Mouse (Mus musculus) MEL (cell line): ENCODE data around the gene Prr15l. TPM values are rescaled to one million over a fixed set of nuclear protein-coding genes. Genes with fewer than 3 reads are reported as not detected.

Source experiments
- DNase-seq: peaks from one replicate; pipeline ENCODE4 v3.0.0; 2011; ENCODE audit warnings: low read depth, low spot score
- H3K27ac ChIP-seq: 2 replicates; pipeline ENCODE4 v1.5.1; 2012; ENCODE audit warnings: low read depth, mild to moderate bottlenecking, control low read depth, low read length, moderate library complexity; ENCODE audit not compliant: control insufficient read depth
- H3K27me3 ChIP-seq, 2 experiments: fragments of 150-350 bp in 1 of 2; sonication (generic) in 1 of 2; 2 replicates each; pipeline ENCODE4 v1.6.1; 2012; ENCODE audit warnings: low read length in 2 of 2, mild to moderate bottlenecking in 2 of 2, improper control_type of control experiment in 1 of 2, moderate library complexity in 1 of 2; ENCODE audit not compliant: insufficient read depth in 2 of 2, control insufficient read depth in 1 of 2
- H3K36me3 ChIP-seq, 2 experiments: 2 replicates each; pipeline ENCODE4 v1.6.1; 2012 to 2014; ENCODE audit warnings: low read length in 2 of 2, improper control_type of control experiment in 1 of 2, inconsistent platforms in 1 of 2, mild to moderate bottlenecking in 1 of 2; ENCODE audit not compliant: insufficient read depth in 2 of 2, control insufficient read depth in 1 of 2
- H3K4me1 ChIP-seq, 2 experiments: fragments of 150-350 bp in 1 of 2; sonication (generic) in 1 of 2; 2 replicates each; pipeline ENCODE4 v1.6.1; 2012; ENCODE audit warnings: low read length in 2 of 2, improper control_type of control experiment in 1 of 2, mild to moderate bottlenecking in 1 of 2; ENCODE audit not compliant: insufficient read depth in 2 of 2, control insufficient read depth in 1 of 2
- H3K4me3 ChIP-seq, 2 experiments: fragments of 150-350 bp in 1 of 2; sonication (generic) in 1 of 2; 2 replicates each; pipeline ENCODE4 v1.5.1; 2012; ENCODE audit warnings: low read depth in 2 of 2, low read length in 2 of 2, mild to moderate bottlenecking in 2 of 2, moderate library complexity in 2 of 2, control low read depth in 1 of 2, improper control_type of control experiment in 1 of 2; ENCODE audit not compliant: control insufficient read depth in 1 of 2, insufficient read depth in 1 of 2
- H3K79me2 ChIP-seq: 2 replicates; pipeline ENCODE4 v1.6.1; 2012; ENCODE audit warnings: mild to moderate bottlenecking, low read length, moderate library complexity; ENCODE audit not compliant: control insufficient read depth, poor library complexity, insufficient read depth
- H3K9ac ChIP-seq: 2 replicates; pipeline ENCODE4 v1.6.1; 2012; ENCODE audit warnings: low read depth, mild to moderate bottlenecking, control low read depth, low read length, moderate library complexity; ENCODE audit not compliant: control insufficient read depth, poor library complexity, severe bottlenecking
- H3K9me3 ChIP-seq: fragments of 150-350 bp; sonication (generic); replicated peaks from 2 replicates; pipeline ENCODE4 v1.6.1; 2012; ENCODE audit warnings: mild to moderate bottlenecking, low read length, improper control_type of control experiment, moderate library complexity; ENCODE audit not compliant: insufficient read depth
- BHLHE40 ChIP-seq: IDR thresholded peaks from 2 replicates; pipeline ENCODE4 v1.6.1; 2012; ENCODE audit warnings: low read depth, mild to moderate bottlenecking, inconsistent platforms, low read length, improper control_type of control experiment, borderline replicate concordance
- CHD1 ChIP-seq: IDR thresholded peaks from 2 replicates; pipeline ENCODE4 v1.6.1; 2012; ENCODE audit warnings: low read depth, mild to moderate bottlenecking, inconsistent platforms, low read length, improper control_type of control experiment
- CTCF ChIP-seq, 3 experiments: IDR thresholded peaks in 2 of 3; conservative IDR thresholded peaks in 1 of 3; 2 replicates each; pipeline ENCODE4 v1.5.1; 2011 to 2012; ENCODE audit warnings: low read length in 3 of 3, low read depth in 2 of 3, mild to moderate bottlenecking in 2 of 3, improper control_type of control experiment in 1 of 3, inconsistent platforms in 1 of 3, mixed read lengths in 1 of 3, moderate library complexity in 1 of 3; ENCODE audit not compliant: control insufficient read depth in 1 of 3, insufficient read depth in 1 of 3, poor library complexity in 1 of 3, severe bottlenecking in 1 of 3
- E2F4 ChIP-seq: IDR thresholded peaks from 2 replicates; pipeline ENCODE4 v1.6.1; 2011; ENCODE audit warnings: low read depth, low read length, improper control_type of control experiment, borderline replicate concordance
- ELF1 ChIP-seq: IDR thresholded peaks from 2 replicates; pipeline ENCODE4 v1.6.1; 2014; ENCODE audit warnings: low read depth, mild to moderate bottlenecking, inconsistent platforms, low read length, improper control_type of control experiment, moderate library complexity
- EP300 ChIP-seq, 2 experiments: IDR thresholded peaks; 2 replicates each; pipeline ENCODE4 v1.6.1; 2011; ENCODE audit warnings: improper control_type of control experiment in 2 of 2, low read length in 2 of 2, low read depth in 1 of 2, mild to moderate bottlenecking in 1 of 2
- ETS1 ChIP-seq: IDR thresholded peaks from 2 replicates; pipeline ENCODE4 v1.6.1; 2012; ENCODE audit warnings: low read depth, mild to moderate bottlenecking, inconsistent platforms, low read length, improper control_type of control experiment, moderate library complexity
- GATA1 ChIP-seq: IDR thresholded peaks from 2 replicates; pipeline ENCODE4 v1.6.1; 2011; ENCODE audit warnings: low read depth, low read length, improper control_type of control experiment
- HCFC1 ChIP-seq: IDR thresholded peaks from 2 replicates; pipeline ENCODE4 v1.6.1; 2012; ENCODE audit warnings: low read depth, mild to moderate bottlenecking, inconsistent platforms, low read length, improper control_type of control experiment, moderate library complexity
- JUND ChIP-seq: IDR thresholded peaks from 2 replicates; pipeline ENCODE4 v1.6.1; 2011; ENCODE audit warnings: low read depth, mild to moderate bottlenecking, improper control_type of control experiment, low read length
- KAT2A ChIP-seq: conservative IDR thresholded peaks from 2 replicates; pipeline ENCODE4 v1.6.1; 2012; ENCODE audit warnings: low read depth, low read length, improper control_type of control experiment, inconsistent platforms
- MAFK ChIP-seq: IDR thresholded peaks from 2 replicates; pipeline ENCODE4 v1.6.1; 2011; ENCODE audit warnings: low read depth, mild to moderate bottlenecking, low read length, improper control_type of control experiment, borderline replicate concordance
- MAX ChIP-seq: IDR thresholded peaks from 2 replicates; pipeline ENCODE4 v1.6.1; 2011; ENCODE audit warnings: low read length, improper control_type of control experiment
- MAZ ChIP-seq: IDR thresholded peaks from 2 replicates; pipeline ENCODE4 v1.6.1; 2012; ENCODE audit warnings: low read depth, mild to moderate bottlenecking, inconsistent platforms, low read length, improper control_type of control experiment
- MEF2A ChIP-seq: IDR thresholded peaks from 2 replicates; pipeline ENCODE4 v1.6.1; 2014; ENCODE audit warnings: low read depth, mild to moderate bottlenecking, inconsistent platforms, low read length, improper control_type of control experiment; ENCODE audit not compliant: poor library complexity, insufficient replicate concordance, severe bottlenecking; ENCODE audit errors: extremely low read depth
- MXI1 ChIP-seq: IDR thresholded peaks from 2 replicates; pipeline ENCODE4 v1.6.1; 2011; ENCODE audit warnings: mild to moderate bottlenecking, low read depth, low read length, improper control_type of control experiment
- MYB ChIP-seq: IDR thresholded peaks from 2 replicates; pipeline ENCODE4 v1.6.1; 2011; ENCODE audit warnings: mild to moderate bottlenecking, low read depth, low read length, improper control_type of control experiment
- MYC ChIP-seq: IDR thresholded peaks from 2 replicates; pipeline ENCODE4 v1.6.1; 2011; ENCODE audit warnings: low read depth, mild to moderate bottlenecking, low read length, improper control_type of control experiment, moderate library complexity
- NRF1 ChIP-seq: IDR thresholded peaks from 2 replicates; pipeline ENCODE4 v1.6.1; 2014; ENCODE audit warnings: low read depth, mild to moderate bottlenecking, inconsistent platforms, low read length, improper control_type of control experiment, moderate library complexity; ENCODE audit not compliant: poor library complexity, insufficient read depth, severe bottlenecking
- POLR2AphosphoS5 ChIP-seq: IDR thresholded peaks from 2 replicates; pipeline ENCODE4 v1.6.1; 2012; ENCODE audit warnings: low read depth, borderline replicate concordance, mild to moderate bottlenecking, inconsistent platforms, low read length, moderate library complexity, mixed read lengths
- RAD21 ChIP-seq: IDR thresholded peaks from 2 replicates; pipeline ENCODE4 v1.6.1; 2011; ENCODE audit warnings: mild to moderate bottlenecking, low read depth, low read length, improper control_type of control experiment
- RCOR1 ChIP-seq: IDR thresholded peaks from 2 replicates; pipeline ENCODE4 v1.6.1; 2012; ENCODE audit warnings: low read depth, mild to moderate bottlenecking, inconsistent platforms, low read length, improper control_type of control experiment
- TAL1 ChIP-seq: IDR thresholded peaks from 2 replicates; pipeline ENCODE4 v1.6.1; 2012; ENCODE audit warnings: mild to moderate bottlenecking, inconsistent platforms, low read length, moderate library complexity, mixed read lengths
- UBTF ChIP-seq: IDR thresholded peaks from 2 replicates; pipeline ENCODE4 v1.6.1; 2012; ENCODE audit warnings: low read depth, mild to moderate bottlenecking, inconsistent platforms, low read length, improper control_type of control experiment, moderate library complexity, borderline replicate concordance; ENCODE audit not compliant: insufficient read depth
- USF1 ChIP-seq: IDR thresholded peaks from 2 replicates; pipeline ENCODE4 v1.6.1; 2014; ENCODE audit warnings: low read depth, mild to moderate bottlenecking, inconsistent platforms, low read length, improper control_type of control experiment, moderate library complexity
- USF2 ChIP-seq, 2 experiments: IDR thresholded peaks; 2 replicates each; pipeline ENCODE4 v1.6.1; 2011 to 2012; ENCODE audit warnings: improper control_type of control experiment in 2 of 2, low read length in 2 of 2, borderline replicate concordance in 1 of 2, inconsistent platforms in 1 of 2, low read depth in 1 of 2, mild to moderate bottlenecking in 1 of 2; ENCODE audit not compliant: insufficient read depth in 1 of 2
- ZC3H11A ChIP-seq: IDR thresholded peaks from 2 replicates; pipeline ENCODE4 v1.6.1; 2012; ENCODE audit warnings: low read depth, mild to moderate bottlenecking, inconsistent platforms, low read length, improper control_type of control experiment
- ZKSCAN1 ChIP-seq: IDR thresholded peaks from 2 replicates; pipeline ENCODE4 v1.6.1; 2012; ENCODE audit warnings: low read depth, mild to moderate bottlenecking, inconsistent platforms, low read length, improper control_type of control experiment, moderate library complexity
- ZMIZ1 ChIP-seq: IDR thresholded peaks from 2 replicates; pipeline ENCODE4 v1.6.1; 2012; ENCODE audit warnings: low read depth, mild to moderate bottlenecking, inconsistent platforms, low read length, improper control_type of control experiment, moderate library complexity
- ZNF384 ChIP-seq: IDR thresholded peaks from 2 replicates; pipeline ENCODE4 v1.6.1; 2012; ENCODE audit warnings: low read depth, mild to moderate bottlenecking, inconsistent platforms, low read length, improper control_type of control experiment
- polyA plus RNA-seq, 2 experiments: library from polyadenylated mRNA; stranded (reverse) in 1 of 2; unstranded in 1 of 2; fragments of >175 nt in 1 of 2; fragments of >200 nt in 1 of 2; gene quantifications; 2 replicates each; pipeline versions ENCODE4 v1.2.1 to v1.2.4; 2012; ENCODE audit warnings: low replicate concordance in 2 of 2, low read depth in 1 of 2; ENCODE audit not compliant: insufficient read length in 2 of 2, insufficient read depth in 1 of 2, missing spikeins in 1 of 2
- total RNA-seq: library from RNA; depleted of rRNA; stranded (reverse); fragments of 300-350 nt; gene quantifications from 2 replicates; pipeline ENCODE4 v1.2.3, GENCODE M21; 2012

Prr15l gene
- total and polyA plus RNA-seq, 3 experiments: 0.08 to 0.19 TPM; not detected in 1

- TF ChIP-seq ZNF384: no peak
- TF ChIP-seq E2F4: no peak
- peak; percentile 78; the same call in 1 of the 2 replicates for TF ChIP-seq CHD1
- TF ChIP-seq, all 39 proteins: peak for 15
These were observed 49.1 kb downstream of the Prr15l start (continued) for GRCm38 (mm10) chr11:96976911-96977591.

DNA sequence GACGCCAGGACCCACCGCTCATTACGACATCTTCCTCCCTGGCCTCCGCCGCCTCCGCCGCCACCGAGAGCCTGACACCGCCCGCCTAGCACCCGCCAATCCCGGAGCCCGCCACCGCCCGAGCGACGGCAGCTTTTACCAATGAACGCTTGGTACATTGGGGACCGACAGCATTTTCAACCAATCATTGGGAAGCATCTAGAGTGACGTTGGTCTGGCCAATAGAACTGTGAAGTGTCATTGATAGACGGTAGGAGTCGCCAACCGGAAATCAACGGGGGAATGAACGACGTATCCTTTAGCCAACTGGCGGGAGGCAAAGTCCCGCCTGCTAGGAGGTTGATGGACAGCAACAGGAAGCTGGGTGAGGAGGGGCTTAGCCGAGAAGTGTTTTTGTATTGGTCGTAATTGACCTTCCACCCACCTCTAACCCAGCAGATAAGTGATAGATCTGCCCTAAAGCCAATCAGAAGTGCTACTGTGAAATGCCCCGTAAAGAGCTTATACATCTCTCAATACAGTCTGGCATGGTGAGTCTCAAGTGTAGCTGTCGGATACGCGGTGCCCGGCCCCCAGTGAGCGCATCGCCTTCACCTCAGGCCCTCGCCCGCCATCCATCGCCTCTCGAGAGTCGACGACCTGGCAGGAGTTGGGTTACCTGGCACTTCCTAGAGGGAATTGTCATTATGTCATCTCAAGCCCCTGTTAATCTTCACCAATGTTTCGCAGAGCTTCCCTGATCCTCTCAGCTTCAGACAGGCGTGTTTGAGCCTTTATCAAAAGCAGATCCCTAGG is 49.9 kb downstream of the Prr15l start:
- H3K4me3 ChIP-seq: peak overlapping the region; percentile 49 to 69
- peaks cover 9 to 28% of the 10 kb centered on the region in 2 experiments for H3K4me1 ChIP-seq
- peak overlapping the region; percentile 80 for H3K9ac ChIP-seq
- DNase-seq: peak; percentile 100
- no peaks in the 10 kb centered on the region for H3K9me3 ChIP-seq
- H3K27me3 ChIP-seq: no peaks in the 10 kb centered on the region
- peak overlapping the region; percentile 88 for H3K27ac ChIP-seq
- peaks cover 30% of the 10 kb centered on the region for H3K79me2 ChIP-seq
- H3K36me3 ChIP-seq: peaks cover 0 to 24% of the 10 kb centered on the region in 2 experiments; a peak in 2 of 4 replicates
- peak; percentile 90 for TF ChIP-seq ELF1
- TF ChIP-seq ZNF384: no peak
- no peak for TF ChIP-seq CTCF (IDR thresholded peaks at IDR 0.05 in 2 of 3, conservative IDR thresholded peaks at IDR 0.05 in 1 of 3; ENCODE audit: control insufficient read depth in 1 of 3, insufficient read depth in 1 of 3, low read depth in 2 of 3, low read length in 3 of 3, poor library complexity in 1 of 3, severe bottlenecking in 1 of 3)
- peak; percentile 84 for TF ChIP-seq HCFC1
- TF ChIP-seq BHLHE40: no peak
- TF ChIP-seq POLR2AphosphoS5: no peak
- 0 out of 2 replicates have a peak, but pooled peaks have one; percentile 37 for TF ChIP-seq MEF2A
- TF ChIP-seq E2F4: no peak
- TF ChIP-seq MYC: peak; percentile 74; the same call in 1 of the 2 replicates
- TF ChIP-seq MAFK: no peak
- TF ChIP-seq RAD21: no peak
- peak; percentile 77 for TF ChIP-seq ZMIZ1
- TF ChIP-seq MAX: peak; percentile 76
- TF ChIP-seq TAL1: no peak
- TF ChIP-seq KAT2A: peak; percentile 79
- TF ChIP-seq MXI1: peak; percentile 84
- TF ChIP-seq ZKSCAN1: no peak
- no peak for TF ChIP-seq RCOR1
- TF ChIP-seq USF1: no peak
- 0 out of 2 replicates have a peak, but pooled peaks have one; percentile 71 for TF ChIP-seq JUND
- no peak for TF ChIP-seq CHD1
- TF ChIP-seq EP300 (IDR thresholded peaks at IDR 0.05; ENCODE audit: low read depth in 1 of 2, low read length in 2 of 2): 0 out of 4 replicates have a peak, but pooled peaks of 1 of the 2 experiments have one; percentile 4
- no peak for TF ChIP-seq USF2 (IDR thresholded peaks at IDR 0.05; ENCODE audit: borderline replicate concordance in 1 of 2, insufficient read depth in 1 of 2, low read depth in 1 of 2, low read length in 2 of 2)
- TF ChIP-seq MAZ: no peak
- 0 out of 2 replicates have a peak, but pooled peaks have one; percentile 33 for TF ChIP-seq NRF1
- TF ChIP-seq GATA1: peak; percentile 95
- TF ChIP-seq UBTF: no peak
- TF ChIP-seq ETS1: 0 out of 2 replicates have a peak, but pooled peaks have one; percentile 18
- no peak for TF ChIP-seq ZC3H11A
- no peak for TF ChIP-seq MYB
